Mouse (Mus musculus): Measurements from ENCODE around the gene Gm9803.

DNA sequence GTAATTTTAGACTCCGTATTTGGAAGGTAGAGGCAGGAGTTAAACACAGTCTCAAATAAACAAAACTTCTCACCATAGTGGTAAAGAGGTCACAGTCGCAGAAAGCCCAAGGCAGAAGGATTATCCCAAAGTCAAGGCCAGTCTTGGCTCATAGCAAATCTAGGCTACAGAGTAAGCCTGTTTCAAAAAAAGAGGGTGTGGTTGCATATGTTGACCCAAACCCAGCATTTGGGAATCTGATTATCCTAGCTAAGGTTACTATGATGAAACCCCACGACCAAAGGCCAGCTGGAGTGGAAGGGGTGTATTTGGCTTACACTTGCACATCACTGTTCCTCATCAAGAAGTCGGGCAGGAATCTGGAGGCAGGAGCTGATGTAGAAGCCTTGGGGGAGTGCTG, 35.6 kb upstream of the Gm9803 start:
- TF ChIP-seq CTCF (IDR thresholded peaks at IDR 0.05; ENCODE audit: extremely low read depth, insufficient read depth, low read length): no peak
- no peak for TF ChIP-seq POLR2A (IDR thresholded peaks at IDR 0.05; ENCODE audit: extremely low read depth, insufficient read depth, low read length)

Data from cortical plate, adult 2 months (tissue).